Mouse (Mus musculus): ENCODE results near the gene Olfr414. TPM values are rescaled to one million over a fixed set of nuclear protein-coding genes. Genes with fewer than 3 reads are reported as not detected.

Gene Olfr414
- total RNA-seq (2017), result not detected in 2 replicates

DNA sequence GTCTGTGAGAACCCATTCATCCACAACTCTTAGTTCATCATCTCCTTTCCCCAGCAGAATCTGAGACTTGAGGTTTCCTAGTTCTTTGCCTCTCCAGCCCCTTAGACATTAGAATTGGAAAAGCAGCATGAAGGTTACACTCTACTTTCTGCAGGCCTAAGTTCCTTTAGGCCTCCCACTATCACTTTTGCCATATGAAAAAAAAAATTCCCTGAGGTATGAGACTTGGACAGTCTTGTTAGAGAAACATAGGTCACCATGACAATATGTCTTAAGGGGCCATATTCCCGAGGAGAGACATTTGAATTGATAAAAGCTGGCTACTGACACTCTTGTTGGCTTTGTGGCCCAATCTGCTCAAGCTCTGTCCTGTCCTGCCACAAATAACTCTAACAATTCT, at the start of gene Olfr414:
Gene Olfr414 (plus strand): TSS at position 301 of the 400 bp plus-strand sequence.
- ATAC-seq (ENCODE audit: extremely low read depth, insufficient number of reproducible peaks, low FRiP score, poor library complexity, severe bottlenecking), result no peak

GRCm38 (mm10) chr1:174390746-174391145, 33.1 kb upstream of the Olfr414 start, which contains the start of gene Olfr248:
TSS of gene Olfr248 (plus strand) at chr1:174391046.
- no peak for ATAC-seq (ENCODE audit: extremely low read depth, insufficient number of reproducible peaks, low FRiP score, poor library complexity, severe bottlenecking)

DNA sequence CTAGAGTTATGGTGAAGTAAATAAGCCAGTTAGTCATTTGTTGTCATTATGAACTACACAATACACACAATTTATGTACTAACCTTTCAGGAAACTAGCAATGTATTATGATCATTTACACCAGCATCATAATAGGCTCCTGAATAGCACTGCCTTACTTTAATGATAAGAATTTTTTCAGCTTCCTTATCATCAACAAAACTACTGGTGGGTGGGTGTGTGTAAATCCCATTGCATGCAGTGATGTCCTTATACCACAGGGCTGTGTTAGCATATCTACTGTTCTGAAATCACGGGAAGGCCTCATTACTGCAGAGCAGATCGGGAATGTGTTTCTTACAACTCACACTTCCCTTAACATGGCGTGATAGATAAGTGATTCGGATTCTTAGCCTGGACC, 905 bp upstream of the Olfr414 start:
- no peak for ATAC-seq (ENCODE audit: extremely low read depth, insufficient number of reproducible peaks, low FRiP score, poor library complexity, severe bottlenecking)

- ATAC-seq (ENCODE audit: extremely low read depth, insufficient number of reproducible peaks, low FRiP score, poor library complexity, severe bottlenecking), result no peak
Observed at GRCm38 (mm10) chr1:174426180-174426986, 2.5 kb downstream of the Olfr414 start.

DNA sequence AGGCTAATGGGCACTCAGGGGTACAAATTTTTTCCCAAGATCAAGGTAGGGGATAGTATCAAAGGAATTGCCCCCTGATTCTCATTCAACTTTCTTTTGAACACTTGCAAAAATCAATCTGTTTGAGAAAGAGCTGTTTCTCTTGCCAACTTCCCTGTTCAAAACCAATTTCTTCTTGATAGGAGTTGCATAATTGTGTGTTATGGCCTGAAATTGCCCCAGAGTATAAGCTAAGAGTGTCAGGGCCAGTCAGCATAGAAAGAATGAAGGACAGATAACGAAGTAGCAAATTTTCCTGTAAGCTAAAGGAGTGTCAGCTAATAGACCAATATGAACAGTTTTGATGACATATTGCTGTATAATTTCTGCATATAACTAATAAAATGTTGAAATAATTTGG, 3.5 kb downstream of the Olfr414 start:
- ATAC-seq (ENCODE audit: extremely low read depth, insufficient number of reproducible peaks, low FRiP score, poor library complexity, severe bottlenecking), result no peak

- ATAC-seq (ENCODE audit: extremely low read depth, insufficient number of reproducible peaks, low FRiP score, poor library complexity, severe bottlenecking), result no peak
Observed at GRCm38 (mm10) chr1:174428407-174428806, 4.5 kb downstream of the Olfr414 start.

GRCm38 (mm10) chr1:174434121-174434520, 10.3 kb downstream of the Olfr414 start:
- ATAC-seq (ENCODE audit: extremely low read depth, insufficient number of reproducible peaks, low FRiP score, poor library complexity, severe bottlenecking), result no peak

GRCm38 (mm10) chr1:174441782-174442181, 17.9 kb downstream of the Olfr414 start, which contains the start of gene Olfr220:
TSS of gene Olfr220 (plus strand) at chr1:174442082.
- no peak for ATAC-seq (ENCODE audit: extremely low read depth, insufficient number of reproducible peaks, low FRiP score, poor library complexity, severe bottlenecking)

- ATAC-seq (ENCODE audit: extremely low read depth, insufficient number of reproducible peaks, low FRiP score, poor library complexity, severe bottlenecking), result no peak
Observed at GRCm38 (mm10) chr1:174455100-174455499, 31.2 kb downstream of the Olfr414 start.

- no peak for ATAC-seq (ENCODE audit: extremely low read depth, insufficient number of reproducible peaks, low FRiP score, poor library complexity, severe bottlenecking)
Observed at GRCm38 (mm10) chr1:174465385-174465784, 41.5 kb downstream of the Olfr414 start.

DNA sequence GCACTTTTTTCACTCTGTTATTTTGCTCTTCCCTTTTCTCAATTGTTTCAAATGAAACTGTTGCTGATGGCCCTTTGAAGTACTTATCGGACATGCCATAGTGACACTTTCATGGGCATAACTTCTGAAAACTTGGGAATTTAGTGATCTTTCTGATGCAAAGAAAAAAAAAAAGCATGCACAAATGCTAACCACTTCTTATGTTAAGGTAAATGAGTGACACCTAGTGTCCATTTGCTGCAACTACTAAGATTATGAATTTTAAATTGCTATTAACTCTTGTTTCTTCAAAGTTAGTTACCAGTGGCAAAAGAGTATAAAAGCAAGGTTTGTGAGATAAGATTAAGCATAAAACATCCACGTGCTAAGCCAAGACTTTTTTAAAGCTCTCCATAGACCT, 42.4 kb downstream of the Olfr414 start:
- ATAC-seq (ENCODE audit: extremely low read depth, insufficient number of reproducible peaks, low FRiP score, poor library complexity, severe bottlenecking), result no peak

GRCm38 (mm10) chr1:174469736-174470135, 45.9 kb downstream of the Olfr414 start:
- 0 out of 2 replicates have a peak, but pooled peaks have one; percentile 30 for ATAC-seq (ENCODE audit: extremely low read depth, insufficient number of reproducible peaks, low FRiP score, poor library complexity, severe bottlenecking)

DNA sequence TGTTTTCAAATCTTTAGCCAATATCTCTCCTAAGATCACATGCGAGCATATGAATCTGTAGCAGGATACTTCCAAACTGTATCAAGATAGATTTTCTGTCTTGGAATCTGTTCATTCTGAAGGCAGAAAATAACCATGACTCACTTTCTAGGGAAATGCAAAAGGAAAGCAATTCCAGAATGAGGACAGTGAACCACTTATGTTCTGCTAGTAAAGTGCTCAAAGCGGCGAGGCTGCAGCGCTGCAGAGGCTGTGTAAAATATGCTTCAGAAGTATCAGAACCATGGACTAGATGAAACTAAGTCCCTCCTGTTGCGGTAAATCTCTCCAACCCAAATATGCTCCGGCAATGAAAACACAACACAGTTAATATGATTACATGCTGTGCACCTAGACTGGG, 58.7 kb downstream of the Olfr414 start:
- no peak for ATAC-seq (ENCODE audit: extremely low read depth, insufficient number of reproducible peaks, low FRiP score, poor library complexity, severe bottlenecking)

Other genes starting within 250 kb of the Olfr414 start
- gene Olfr419, start 172.0 kb upstream of the Olfr414 start, total RNA-seq (2017), result not detected in 2 replicates
- gene Mptx1, start 93.5 kb upstream of the Olfr414 start, total RNA-seq (2017), result not detected in 2 replicates
- gene Olfr417, start 58.9 kb upstream of the Olfr414 start, total RNA-seq (2017), result not detected in 2 replicates
- gene Olfr248, start 33.0 kb upstream of the Olfr414 start, total RNA-seq (2017), result not detected in 2 replicates
- 0.23 TPM in 1 of 2 replicates, not detected in the other for gene Olfr220, start 18.0 kb downstream of the Olfr414 start, total RNA-seq (2017)
- gene Fmn2, start 77.8 kb downstream of the Olfr414 start, total RNA-seq (2017), result 0.12 TPM in 1 of 2 replicates, not detected in the other

All from neutrophil, adult 5-6 weeks (primary cell).